Mouse (Mus musculus) left cerebral cortex, adult 8-10 months (tissue): Measurements from ENCODE around the gene Sorcs2. TPM values are rescaled to one million over a fixed set of nuclear protein-coding genes. Genes with fewer than 3 reads are reported as not detected.

ENCODE experiments used
- DNase-seq, 2 experiments: peaks; one replicate each; pipeline ENCODE4 v3.0.0; 2022; ENCODE audit warnings: low spot score in 2 of 2
- total RNA-seq, 4 experiments: library from RNA; stranded (reverse); gene quantifications; 2 replicates each; pipeline ENCODE4 v1.2.4; 2022

Gene Sorcs2
- total RNA-seq, 4 experiments from 2014 or later, result 37.3 to 41.7 (median 41.3) TPM

GRCm38 (mm10) chr5:36081021-36081420 is 316.9 kb downstream of the Sorcs2 start:
- DNase-seq, result no peak

GRCm38 (mm10) chr5:36075172-36076074 is 322.5 kb downstream of the Sorcs2 start:
- no peak for DNase-seq

- peak in 1 of 2 experiments; percentile 58 for DNase-seq
These were observed 328.2 kb downstream of the Sorcs2 start for GRCm38 (mm10) chr5:36069503-36070360.

GRCm38 (mm10) chr5:36067651-36068181 is 330.2 kb downstream of the Sorcs2 start:
- DNase-seq, result no peak

- DNase-seq, result no peak
These were observed 340.1 kb downstream of the Sorcs2 start for GRCm38 (mm10) chr5:36057804-36058322.

GRCm38 (mm10) chr5:36056921-36057320 is 341.0 kb downstream of the Sorcs2 start:
- DNase-seq, result no peak

- no peak for DNase-seq
These were observed 342.1 kb downstream of the Sorcs2 start for GRCm38 (mm10) chr5:36055876-36056275.

- no peak for DNase-seq
These were observed 343.4 kb downstream of the Sorcs2 start for GRCm38 (mm10) chr5:36054498-36054897.

- DNase-seq, result no peak
These were observed 354.8 kb downstream of the Sorcs2 start for GRCm38 (mm10) chr5:36043154-36043553.

GRCm38 (mm10) chr5:36041756-36042155 is 356.2 kb downstream of the Sorcs2 start:
- no peak for DNase-seq

GRCm38 (mm10) chr5:36041236-36041562 is 356.7 kb downstream of the Sorcs2 start:
- DNase-seq, result no peak

- no peak for DNase-seq
These were observed 357.3 kb downstream of the Sorcs2 start for GRCm38 (mm10) chr5:36040398-36041235.

- DNase-seq, result no peak
These were observed 358.3 kb downstream of the Sorcs2 start for GRCm38 (mm10) chr5:36039596-36039995.

- DNase-seq, result peak in 1 of 2 experiments; percentile 35
These were observed 364.2 kb downstream of the Sorcs2 start for GRCm38 (mm10) chr5:36033531-36034426.

- no peak for DNase-seq
These were observed 372.9 kb downstream of the Sorcs2 start for GRCm38 (mm10) chr5:36025076-36025475.

- peak in 1 of 2 experiments; percentile 29 for DNase-seq
These were observed 373.8 kb downstream of the Sorcs2 start for GRCm38 (mm10) chr5:36024003-36024685.

GRCm38 (mm10) chr5:36022361-36022760 is 375.6 kb downstream of the Sorcs2 start:
- no peak for DNase-seq

- DNase-seq, result no peak
These were observed 376.8 kb downstream of the Sorcs2 start for GRCm38 (mm10) chr5:36021091-36021490.

GRCm38 (mm10) chr5:36018366-36018765 is 379.6 kb downstream of the Sorcs2 start:
- DNase-seq, result no peak
